Mouse (Mus musculus) forebrain, postnatal 0 days (tissue): ENCODE results near the gene Krt33b. TPM values are rescaled to one million over a fixed set of nuclear protein-coding genes. Genes with fewer than 3 reads are reported as not detected.
A peak's percentile ranks its signal among the peaks of the same experiment; 100 is the strongest.

Source experiments
- ATAC-seq: fragments of 200-750 bp; cut with Nextera tagmentation; 2 replicates; pipeline ENCODE4 v1.8.0; 2017; ENCODE audit warnings: mild to moderate bottlenecking, moderate library complexity
- DNase-seq: peaks from one replicate; pipeline ENCODE4 v3.0.0-alpha.2; 2015
- H3K27ac ChIP-seq: fragments of 300-500 bp; sonication (generic); 2 replicates; pipeline ENCODE4 v1.5.1; 2014; ENCODE audit warnings: low read depth, mild to moderate bottlenecking, antibody characterized with exemption, low read length, moderate library complexity, mixed read lengths
- H3K27me3 ChIP-seq: fragments of 300-500 bp; sonication (generic); 2 replicates; pipeline ENCODE4 v1.6.1; 2014; ENCODE audit warnings: mild to moderate bottlenecking, low read length, mixed read lengths; ENCODE audit not compliant: insufficient read depth
- H3K36me3 ChIP-seq: fragments of 300-500 bp; sonication (generic); 2 replicates; pipeline ENCODE4 v1.6.1; 2014; ENCODE audit warnings: mild to moderate bottlenecking, moderate library complexity; ENCODE audit not compliant: insufficient read depth
- H3K4me1 ChIP-seq: fragments of 300-500 bp; sonication (generic); 2 replicates; pipeline ENCODE4 v1.6.1; 2014; ENCODE audit warnings: antibody characterized with exemption; ENCODE audit not compliant: insufficient read depth
- H3K4me2 ChIP-seq: fragments of 300-500 bp; sonication (generic); 2 replicates; pipeline ENCODE4 v1.6.1; 2014; ENCODE audit warnings: low read depth, mild to moderate bottlenecking, moderate library complexity
- H3K4me3 ChIP-seq: fragments of 300-500 bp; sonication (generic); 2 replicates; pipeline ENCODE4 v1.5.1; 2014; ENCODE audit warnings: low read depth, low read length, mixed read lengths
- H3K9ac ChIP-seq: fragments of 300-500 bp; sonication (generic); 2 replicates; pipeline ENCODE4 v1.6.1; 2014; ENCODE audit warnings: mild to moderate bottlenecking
- H3K9me3 ChIP-seq: fragments of 300-500 bp; sonication (generic); 2 replicates; pipeline ENCODE4 v1.6.1; 2016; ENCODE audit warnings: low read length
- CTCF ChIP-seq: sonication (generic); IDR thresholded peaks from 2 replicates; pipeline ENCODE4 v1.5.1; 2016; ENCODE audit warnings: antibody characterized with exemption, control low read depth, low read depth
- WGBS: fragments of 180-500 bp; shearing (Covaris S2); extraction: QIAGEN DNeasy Blood & Tissue Kit; methylation state at CpG from one replicate; pipeline ENCODE4 v1.1.7; 2014; 5-methylcytosine and 5-hydroxymethylcytosine counted together
- polyA plus RNA-seq: library from polyadenylated mRNA; unstranded; fragments of >200 nt; fragmentation: Nextera tagmentation; extraction: Ambion mirVana; gene quantifications from 2 replicates; pipeline ENCODE4 v1.2.1, GENCODE M21; 2015
- total RNA-seq: library from RNA; depleted of rRNA; stranded (reverse); fragments of >200 nt; gene quantifications from 2 replicates; pipeline ENCODE4 v1.2.3, GENCODE M21; 2014

The Krt33b gene
- total and polyA plus RNA-seq, 2 experiments from 2014 or later: not detected

DNA sequence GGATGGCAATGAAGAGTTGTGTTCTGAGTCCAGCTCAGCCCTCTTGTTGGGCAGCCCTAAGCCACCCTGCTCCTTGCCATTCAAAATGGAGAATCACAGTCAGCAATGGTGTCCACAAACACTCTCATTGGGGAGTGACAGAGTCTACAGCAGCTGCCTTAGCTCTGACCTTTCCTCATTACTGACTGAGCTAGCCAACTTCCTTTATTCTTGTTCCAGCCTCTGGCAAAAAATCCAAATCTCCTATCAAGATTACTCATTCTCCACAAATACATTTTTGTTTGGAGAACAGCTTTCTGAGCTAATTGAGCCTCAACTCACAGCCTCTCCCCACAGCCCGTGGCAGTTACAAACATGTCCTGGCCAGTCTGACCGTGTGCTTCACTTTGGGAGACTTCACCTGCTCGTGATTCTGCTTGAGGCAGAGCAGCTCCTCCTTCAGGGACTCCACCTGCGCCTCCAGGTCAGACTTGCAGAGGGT, 15.9 kb downstream of the Krt33b start:
- no peak for ATAC-seq
- 75% methylated on average over 4 of the region's 4 CpGs for WGBS
- no peak for TF ChIP-seq CTCF

DNA sequence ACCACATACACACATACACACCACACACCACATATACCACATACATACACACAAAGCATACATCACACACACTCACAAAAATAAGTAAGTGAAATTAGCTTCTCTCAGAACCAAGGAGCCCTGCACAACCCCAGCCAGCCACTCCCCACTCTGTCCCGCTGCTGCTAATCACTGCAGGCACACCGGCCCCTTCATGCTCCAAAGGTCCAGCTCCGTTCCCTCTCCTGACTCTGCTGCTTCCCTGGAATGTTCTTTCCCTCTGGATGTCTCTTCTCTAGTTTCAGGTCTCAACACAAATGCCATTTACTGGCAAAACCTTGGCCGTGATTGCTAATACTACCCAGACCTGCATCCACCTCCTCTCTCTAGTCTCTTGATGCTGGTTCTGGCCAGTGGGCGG, 19.0 kb downstream of the Krt33b start:
- Histone ChIP-seq H3K27ac (no peak overlapping the region), H3K9ac (no peak overlapping the region), H3K4me2 (no peak overlapping the region), H3K4me3 (no peak overlapping the region), H3K36me3 (no peaks in the 10 kb centered on the region), H3K9me3 (no peaks in the 10 kb centered on the region), H3K27me3 (no peaks in the 10 kb centered on the region), H3K4me1 (no peaks in the 10 kb centered on the region)
- ATAC-seq (no peak), DNase-seq (no peak)
- TF ChIP-seq CTCF: no peak
- 88% methylated on average over 5 of the region's 5 CpGs for WGBS

More for the DNA sequence above, 15.9 kb downstream of the Krt33b start:
- H3K36me3 ChIP-seq: no peaks in the 10 kb centered on the region
- H3K4me3 ChIP-seq: no peak overlapping the region
- no peak overlapping the region for H3K9ac ChIP-seq
- H3K4me1 ChIP-seq: no peaks in the 10 kb centered on the region
- H3K4me2 ChIP-seq: no peak overlapping the region
- H3K9me3 ChIP-seq: no peaks in the 10 kb centered on the region
- no peak overlapping the region for H3K27ac ChIP-seq
- no peaks in the 10 kb centered on the region for H3K27me3 ChIP-seq
- DNase-seq: no peak

DNA sequence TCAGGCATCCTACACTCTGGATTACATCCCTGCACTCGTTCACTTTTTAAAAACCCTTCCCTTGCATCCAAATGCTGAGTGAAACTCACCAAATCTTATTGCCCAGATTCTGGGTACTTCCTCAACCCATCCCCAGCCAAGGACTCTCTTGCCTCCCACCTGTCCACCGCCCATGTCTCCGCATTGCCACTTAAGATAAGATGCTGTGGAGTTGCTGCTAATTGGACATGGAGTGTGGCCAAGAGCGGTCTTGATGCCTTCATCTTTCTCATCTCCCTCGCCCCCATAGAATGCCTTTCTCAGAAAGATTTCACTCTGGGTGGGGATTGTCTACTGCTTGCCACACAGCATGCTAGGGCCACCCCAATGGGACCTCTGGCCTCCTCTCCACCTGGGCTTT, 21.3 kb downstream of the Krt33b start:
- Histone ChIP-seq H3K4me2 (no peak overlapping the region), H3K9me3 (no peaks in the 10 kb centered on the region), H3K9ac (no peak overlapping the region), H3K27ac (no peak overlapping the region), H3K36me3 (no peaks in the 10 kb centered on the region), H3K4me1 (no peaks in the 10 kb centered on the region), H3K27me3 (no peaks in the 10 kb centered on the region), H3K4me3 (no peak overlapping the region)
- DNase-seq (no peak), ATAC-seq (no peak)
- TF ChIP-seq CTCF: no peak
- WGBS: 86% methylated on average over 5 of the region's 5 CpGs

DNA sequence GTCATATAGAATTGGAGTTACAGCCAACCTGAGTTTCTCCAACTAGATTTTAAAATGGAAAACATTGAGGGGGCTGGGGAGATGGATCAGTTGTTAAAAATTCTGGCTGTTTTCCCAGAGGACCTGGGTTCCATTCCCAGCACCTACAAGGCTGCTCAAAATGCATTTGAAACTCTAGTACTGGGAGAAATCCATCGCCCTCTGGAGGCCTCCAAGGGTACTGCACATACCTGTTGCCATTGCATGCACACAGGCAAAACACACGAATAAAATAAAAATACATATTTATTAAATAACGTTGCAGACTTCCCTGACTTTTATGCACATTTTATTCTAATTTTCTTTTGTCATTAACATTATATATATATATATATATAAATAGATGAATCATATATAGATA, 23.0 kb downstream of the Krt33b start:
- Histone ChIP-seq H3K27ac (no peak overlapping the region), H3K4me3 (no peak overlapping the region), H3K9me3 (no peaks in the 10 kb centered on the region), H3K36me3 (no peaks in the 10 kb centered on the region), H3K4me2 (no peak overlapping the region), H3K27me3 (no peaks in the 10 kb centered on the region), H3K4me1 (no peaks in the 10 kb centered on the region), H3K9ac (no peak overlapping the region)
- TF ChIP-seq CTCF: peak; percentile 36
- ATAC-seq (no peak), DNase-seq (no peak)
- 60% methylated on average over 3 of the region's 3 CpGs for WGBS

DNA sequence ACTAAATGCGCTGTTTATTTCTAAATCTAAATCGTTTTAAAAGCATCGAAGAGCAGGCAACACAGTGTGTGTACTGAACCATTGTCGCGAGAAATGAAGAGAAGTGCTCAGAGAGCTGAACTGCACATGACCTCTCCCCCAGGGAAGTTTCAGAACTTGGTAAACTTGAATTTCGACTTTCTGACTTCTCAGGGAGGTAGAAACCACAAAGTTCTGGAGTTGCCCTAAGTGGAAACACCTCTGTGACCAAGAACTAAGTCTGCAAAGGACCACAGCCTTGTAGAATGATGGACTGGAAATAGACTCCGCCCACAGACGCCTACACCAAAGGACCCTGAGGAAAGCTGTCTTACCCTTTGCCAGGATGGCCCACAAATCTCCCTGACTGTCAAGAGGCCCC, 23.8 kb downstream of the Krt33b start:
- H3K27ac ChIP-seq: no peak overlapping the region
- DNase-seq (no peak), ATAC-seq (no peak)
- no peaks in the 10 kb centered on the region for H3K27me3 ChIP-seq
- WGBS: 89% methylated on average over 8 of the region's 8 CpGs
- H3K9ac ChIP-seq: no peak overlapping the region
- H3K36me3 ChIP-seq: no peaks in the 10 kb centered on the region
- no peak for TF ChIP-seq CTCF
- no peak overlapping the region for H3K4me2 ChIP-seq
- no peaks in the 10 kb centered on the region for H3K9me3 ChIP-seq
- no peak overlapping the region for H3K4me3 ChIP-seq
- no peaks in the 10 kb centered on the region for H3K4me1 ChIP-seq

DNA sequence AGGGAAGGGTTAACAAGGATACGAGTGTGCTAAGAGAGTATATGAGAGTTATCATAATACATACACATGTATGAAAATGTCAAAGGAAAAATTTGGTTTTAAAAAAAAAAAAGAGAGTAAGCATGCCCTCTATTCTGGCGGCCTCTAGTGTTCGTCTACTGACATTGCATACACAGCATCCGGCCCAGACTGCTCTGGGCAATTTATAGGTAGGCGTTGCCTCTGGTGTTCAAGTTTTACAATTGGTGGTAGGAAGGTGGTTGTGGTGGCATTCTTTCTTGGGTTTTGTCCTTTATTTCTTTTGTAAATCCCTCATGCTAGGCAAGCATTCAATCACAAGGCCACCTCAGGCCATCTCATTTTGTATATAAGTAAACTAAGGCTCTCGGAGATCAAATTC, 24.8 kb downstream of the Krt33b start:
- H3K27ac ChIP-seq: no peak overlapping the region
- no peak overlapping the region for H3K9ac ChIP-seq
- H3K36me3 ChIP-seq: no peaks in the 10 kb centered on the region
- ATAC-seq (peak; percentile 62; the same call in 1 of the 2 replicates), DNase-seq (peak; percentile 78)
- peak; percentile 86 for TF ChIP-seq CTCF
- no peaks in the 10 kb centered on the region for H3K4me1 ChIP-seq
- 21% methylated on average over 6 of the region's 6 CpGs for WGBS
- no peak overlapping the region for H3K4me3 ChIP-seq
- no peaks in the 10 kb centered on the region for H3K27me3 ChIP-seq
- no peaks in the 10 kb centered on the region for H3K9me3 ChIP-seq
- no peak overlapping the region for H3K4me2 ChIP-seq

DNA sequence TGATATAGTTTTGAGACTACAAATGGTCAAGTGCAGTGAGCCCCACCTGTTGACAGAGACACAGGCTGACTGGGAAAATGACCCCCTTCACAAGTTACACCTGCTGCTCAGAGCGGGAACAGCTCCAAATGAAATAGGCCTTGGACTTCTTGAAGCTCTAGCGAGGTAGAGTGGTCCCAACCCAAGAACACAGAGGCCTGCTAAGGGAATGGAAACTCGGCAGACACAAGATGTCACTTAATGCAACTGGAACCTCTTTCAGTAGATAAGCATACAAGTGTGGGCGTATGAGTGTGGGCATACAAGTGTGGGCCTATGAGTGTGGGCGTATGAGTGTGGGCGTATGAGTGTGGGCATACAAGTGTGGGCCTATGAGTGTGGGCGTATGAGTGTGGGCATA, 30.6 kb downstream of the Krt33b start:
- H3K9ac ChIP-seq: no peak overlapping the region

DNA sequence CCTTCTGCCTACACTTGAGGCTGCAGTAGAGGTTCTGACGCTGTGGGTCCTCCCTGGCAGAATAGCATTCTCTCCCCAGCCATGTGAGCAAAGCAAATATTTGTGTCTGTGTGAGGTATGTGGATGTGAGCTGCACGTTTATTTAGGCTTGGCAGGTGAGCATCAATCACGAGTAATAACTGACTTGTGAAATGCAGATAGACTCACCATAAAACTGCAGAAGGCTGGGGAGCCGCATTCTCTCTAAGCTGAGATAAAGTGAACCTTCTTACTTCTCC, 35.3 kb downstream of the Krt33b start:
- ATAC-seq: no peak
- DNase-seq: no peak
- Histone ChIP-seq H3K4me2 (no peak overlapping the region), H3K4me3 (no peak overlapping the region), H3K9ac (no peak overlapping the region), H3K27me3 (peaks cover 8% of the 10 kb centered on the region; the same call in 1 of the 2 replicates), H3K4me1 (no peaks in the 10 kb centered on the region), H3K9me3 (no peaks in the 10 kb centered on the region), H3K36me3 (no peaks in the 10 kb centered on the region), H3K27ac (no peak overlapping the region)
- no peak for TF ChIP-seq CTCF
- WGBS: 65% methylated on average over 4 of the region's 4 CpGs

More for the DNA sequence above, 30.6 kb downstream of the Krt33b start:
- Histone ChIP-seq H3K27ac (no peak overlapping the region), H3K27me3 (peaks cover 7% of the 10 kb centered on the region; the same call in 1 of the 2 replicates), H3K4me2 (no peak overlapping the region), H3K4me3 (no peak overlapping the region), H3K36me3 (no peaks in the 10 kb centered on the region), H3K4me1 (no peaks in the 10 kb centered on the region), H3K9me3 (no peaks in the 10 kb centered on the region)
- ATAC-seq (no peak), DNase-seq (no peak)
- WGBS: 93% methylated on average over 7 of the region's 7 CpGs
- TF ChIP-seq CTCF: no peak
